Mouse (Mus musculus) liver, embryonic 12.5 days (tissue): ENCODE data around the gene 4930447C04Rik. TPM values are rescaled to one million over a fixed set of nuclear protein-coding genes. Genes with fewer than 3 reads are reported as not detected.
A peak's percentile ranks its signal among the peaks of the same experiment; 100 is the strongest.

Experiments used
- ATAC-seq: fragments of 200-750 bp; cut with Nextera tagmentation; 2 replicates; pipeline ENCODE4 v1.8.0; 2017; ENCODE audit warnings: moderate number of reproducible peaks, mild to moderate bottlenecking, moderate library complexity
- H3K27ac ChIP-seq: fragments of 300-500 bp; sonication (generic); 2 replicates; pipeline ENCODE4 v1.5.1; 2016; ENCODE audit warnings: mild to moderate bottlenecking
- H3K27me3 ChIP-seq: fragments of 300-500 bp; sonication (generic); replicated peaks from 2 replicates; pipeline ENCODE4 v1.6.1; 2016; ENCODE audit warnings: mild to moderate bottlenecking, moderate library complexity
- H3K36me3 ChIP-seq: fragments of 300-500 bp; sonication (generic); 2 replicates; pipeline ENCODE4 v1.6.1; 2016; ENCODE audit warnings: mild to moderate bottlenecking, moderate library complexity
- H3K4me1 ChIP-seq: fragments of 300-500 bp; sonication (generic); 2 replicates; pipeline ENCODE4 v1.6.1; 2016
- H3K4me2 ChIP-seq: fragments of 300-500 bp; sonication (generic); 2 replicates; pipeline ENCODE4 v1.6.1; 2016; ENCODE audit warnings: mild to moderate bottlenecking, moderate library complexity
- H3K4me3 ChIP-seq: fragments of 300-500 bp; sonication (generic); 2 replicates; pipeline ENCODE4 v1.5.1; 2016; ENCODE audit warnings: mild to moderate bottlenecking, moderate library complexity
- H3K9ac ChIP-seq: fragments of 300-500 bp; sonication (generic); 2 replicates; pipeline ENCODE4 v1.6.1; 2016; ENCODE audit warnings: mild to moderate bottlenecking, moderate library complexity
- H3K9me3 ChIP-seq: fragments of 300-500 bp; sonication (generic); replicated peaks from 2 replicates; pipeline ENCODE4 v1.6.1; 2016; ENCODE audit warnings: mild to moderate bottlenecking, moderate library complexity
- WGBS: fragments of 180-500 bp; shearing (Covaris S2); methylation state at CpG from one replicate; pipeline ENCODE4 v1.1.7; 2016; ENCODE audit not compliant: insufficient replicate concordance; 5-methylcytosine and 5-hydroxymethylcytosine counted together
- polyA plus RNA-seq: library from polyadenylated mRNA; unstranded; fragments of >200 nt; fragmentation: Nextera tagmentation; extraction: Ambion mirVana; gene quantifications from 2 replicates; pipeline ENCODE4 v1.2.1, GENCODE M21; 2016

4930447C04Rik gene
- polyA plus RNA-seq, 1 experiment from 2014 or later = 1.4 TPM

DNA sequence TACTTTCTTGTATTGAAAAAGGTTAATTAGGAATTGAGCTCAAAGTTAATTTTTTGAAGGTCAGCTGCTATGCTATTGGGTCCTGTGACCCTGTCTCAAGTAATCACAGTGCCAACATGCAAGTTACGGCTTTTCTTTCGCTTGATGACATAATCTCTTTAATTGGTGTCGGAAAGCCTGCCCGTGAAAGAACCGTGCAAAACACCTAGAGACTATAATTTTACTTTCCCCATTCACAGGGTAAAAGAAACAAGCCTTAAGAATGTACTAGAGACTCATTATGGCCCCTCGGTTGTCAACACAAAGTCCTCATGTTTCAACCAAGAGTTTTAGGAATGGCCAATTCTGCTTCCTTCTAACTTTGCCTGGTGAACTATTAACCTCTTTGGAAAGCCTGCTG, 88.3 kb downstream of the 4930447C04Rik start:
- no peak overlapping the region for H3K9ac ChIP-seq

DNA sequence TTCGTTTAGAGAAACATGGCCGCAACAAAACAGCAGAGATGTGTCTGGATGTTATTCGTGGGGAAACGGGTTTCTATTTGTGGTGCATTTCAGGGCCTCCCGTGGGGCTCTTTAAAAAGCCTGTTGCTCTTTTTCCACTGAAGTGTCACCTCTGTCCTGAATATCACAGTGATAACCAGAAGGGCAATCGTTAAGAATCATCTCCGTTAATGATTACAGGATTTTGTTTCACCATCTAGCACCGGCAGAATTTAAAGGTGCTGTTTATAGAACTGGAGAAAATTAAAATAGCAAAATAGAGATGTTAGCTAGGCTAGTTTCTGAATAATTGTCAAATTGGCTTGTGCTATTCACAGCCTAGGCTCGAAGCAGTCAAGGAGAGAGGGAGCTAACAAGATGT, 90.4 kb downstream of the 4930447C04Rik start:
- H3K36me3 ChIP-seq = no peaks in the 10 kb centered on the region
- WGBS = 59% methylated on average over 9 of the region's 9 CpGs
- no peak overlapping the region for H3K27ac ChIP-seq
- H3K27me3 ChIP-seq = peaks cover 61% of the 10 kb centered on the region
- no peak overlapping the region for H3K4me3 ChIP-seq
- H3K4me1 ChIP-seq = no peaks in the 10 kb centered on the region
- H3K4me2 ChIP-seq = no peak overlapping the region
- H3K9me3 ChIP-seq = no peaks in the 10 kb centered on the region
- H3K9ac ChIP-seq = no peak overlapping the region
- no peak for ATAC-seq

More for the DNA sequence above, 88.3 kb downstream of the 4930447C04Rik start:
- Histone ChIP-seq H3K4me2 (no peak overlapping the region), H3K4me1 (no peaks in the 10 kb centered on the region), H3K36me3 (no peaks in the 10 kb centered on the region), H3K27ac (no peak overlapping the region), H3K27me3 (peaks cover 61% of the 10 kb centered on the region), H3K9me3 (no peaks in the 10 kb centered on the region), H3K4me3 (no peak overlapping the region)
- WGBS = 75% methylated on average over 6 of the region's 6 CpGs
- no peak for ATAC-seq

DNA sequence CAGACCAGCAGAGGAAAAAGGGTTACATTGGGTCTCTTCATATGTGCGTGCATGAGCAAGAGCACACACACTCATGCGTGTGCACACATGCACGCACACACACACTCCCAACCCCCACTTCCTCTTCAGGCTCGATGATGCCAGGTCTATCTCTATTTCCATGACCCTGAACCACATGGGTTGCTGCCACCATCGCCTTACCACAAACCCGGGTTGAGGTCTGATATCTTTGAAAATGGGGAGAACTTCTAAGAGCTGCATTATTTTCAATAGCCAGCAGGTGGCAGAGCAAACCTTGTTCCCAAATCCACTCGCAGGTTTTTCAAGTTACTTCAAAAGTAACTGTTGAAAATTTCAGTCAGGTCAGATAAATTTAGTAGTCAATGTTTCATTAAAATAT, 92.8 kb downstream of the 4930447C04Rik start:
- no peak overlapping the region for H3K4me2 ChIP-seq
- H3K36me3 ChIP-seq = no peaks in the 10 kb centered on the region
- no peaks in the 10 kb centered on the region for H3K9me3 ChIP-seq
- no peak overlapping the region for H3K9ac ChIP-seq
- H3K4me1 ChIP-seq = peaks cover 10% of the 10 kb centered on the region
- no peak overlapping the region for H3K4me3 ChIP-seq
- H3K27me3 ChIP-seq = peaks cover 40% of the 10 kb centered on the region
- no peak overlapping the region for H3K27ac ChIP-seq
- WGBS = 20% methylated on average over 7 of the region's 7 CpGs
- ATAC-seq = no peak

DNA sequence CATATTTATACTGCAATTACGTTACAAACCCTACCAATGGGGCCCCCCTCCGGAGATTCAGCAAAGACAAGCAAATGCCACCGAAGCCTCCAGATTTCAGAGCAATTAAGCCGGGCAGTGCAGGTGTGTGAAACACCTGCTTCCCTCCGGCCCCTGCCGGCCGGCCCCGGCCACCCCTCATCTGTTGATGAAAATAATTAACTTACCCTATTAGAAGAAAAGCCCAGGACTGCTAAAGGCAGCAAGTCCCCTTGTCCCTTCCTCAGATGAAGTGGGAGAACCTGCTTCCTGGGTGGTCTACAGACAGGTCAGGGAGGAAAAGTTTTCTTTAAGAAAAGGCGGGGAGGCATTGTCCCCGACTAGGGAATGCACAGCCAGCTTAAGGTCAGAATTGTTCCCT, 94.6 kb downstream of the 4930447C04Rik start:
- Histone ChIP-seq H3K27me3 (peaks cover 33% of the 10 kb centered on the region), H3K4me3 (no peak overlapping the region), H3K9ac (no peak overlapping the region), H3K27ac (no peak overlapping the region), H3K36me3 (no peaks in the 10 kb centered on the region), H3K9me3 (no peaks in the 10 kb centered on the region), H3K4me2 (no peak overlapping the region), H3K4me1 (peaks cover 10% of the 10 kb centered on the region)
- WGBS = 60% methylated on average over 10 of the region's 10 CpGs
- no peak for ATAC-seq

DNA sequence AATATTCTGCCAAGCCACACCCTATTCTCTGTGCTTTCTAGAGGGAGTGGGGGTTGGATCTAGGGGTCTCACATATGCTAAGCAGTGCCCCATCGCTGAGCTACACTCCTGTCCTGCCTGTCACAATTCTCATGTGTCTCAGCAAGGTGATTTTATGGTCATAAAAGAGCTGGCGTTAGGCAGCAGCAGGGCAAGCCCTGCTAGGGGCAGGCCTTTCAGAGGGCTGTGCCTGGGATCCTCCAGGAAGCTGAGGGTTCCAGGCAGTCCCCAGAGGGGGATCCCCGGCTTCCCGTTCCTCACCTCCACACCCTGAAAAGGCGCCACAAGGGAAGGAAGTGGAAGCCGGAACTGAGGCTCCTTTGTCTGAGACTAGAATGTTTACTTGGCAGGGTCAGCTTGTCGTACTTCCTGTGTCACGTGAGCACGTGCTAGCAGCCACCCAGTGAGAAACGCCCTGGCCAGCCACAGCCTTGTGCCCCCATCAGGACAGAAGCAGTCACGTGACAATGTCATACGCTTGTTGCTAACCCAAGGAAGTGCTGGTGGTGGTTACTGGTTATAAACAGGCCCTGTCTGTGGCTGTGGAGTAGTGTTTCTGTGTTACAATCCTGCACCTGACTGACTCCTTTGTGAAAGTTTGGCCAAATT, 96.5 kb downstream of the 4930447C04Rik start:
- 12% methylated on average over 12 of the region's 12 CpGs for WGBS
- Histone ChIP-seq H3K4me3 (peak overlapping the region; percentile 24), H3K9ac (peak overlapping the region; percentile 19; the same call in 1 of the 2 replicates), H3K36me3 (no peaks in the 10 kb centered on the region), H3K4me1 (peaks cover 10% of the 10 kb centered on the region), H3K4me2 (peak overlapping the region; percentile 48), H3K27me3 (peaks cover 28% of the 10 kb centered on the region), H3K27ac (peak overlapping the region; percentile 27; the same call in 1 of the 2 replicates), H3K9me3 (0 out of 2 replicates have a peak, but pooled peaks cover 3% of the 10 kb centered on the region)
- ATAC-seq = peak; percentile 83

DNA sequence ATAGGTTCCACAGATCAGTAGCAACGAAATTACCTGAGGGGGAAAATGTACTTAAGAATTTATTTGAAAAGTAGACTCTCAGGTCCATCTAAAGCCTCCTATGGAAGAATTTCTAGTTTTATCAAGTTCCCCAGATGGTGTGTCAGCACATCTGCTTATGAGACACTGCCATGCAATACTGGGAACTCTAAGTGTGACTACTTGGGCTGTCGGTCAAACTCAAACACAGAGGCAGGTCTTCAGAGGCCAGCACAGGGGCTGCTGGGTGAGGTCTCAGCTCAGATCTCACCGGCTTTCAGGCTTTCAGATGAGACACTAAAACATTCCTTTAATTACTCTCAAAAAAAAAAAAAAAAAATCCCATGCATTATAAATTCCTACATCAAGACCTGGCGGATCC, 97.0 kb downstream of the 4930447C04Rik start:
- ATAC-seq = no peak; the same call in 1 of the 2 replicates
- no peaks in the 10 kb centered on the region for H3K36me3 ChIP-seq
- peak overlapping the region; percentile 24; the same call in 1 of the 2 replicates for H3K4me3 ChIP-seq
- WGBS = 56% methylated on average over 4 of the region's 4 CpGs
- H3K27ac ChIP-seq = peak overlapping the region; percentile 27; the same call in 1 of the 2 replicates
- peaks cover 10% of the 10 kb centered on the region for H3K4me1 ChIP-seq
- H3K27me3 ChIP-seq = peaks cover 28% of the 10 kb centered on the region
- 0 out of 2 replicates have a peak, but pooled peaks cover 3% of the 10 kb centered on the region for H3K9me3 ChIP-seq
- H3K9ac ChIP-seq = no peak overlapping the region; the same call in 1 of the 2 replicates
- peak overlapping the region; percentile 48 for H3K4me2 ChIP-seq

DNA sequence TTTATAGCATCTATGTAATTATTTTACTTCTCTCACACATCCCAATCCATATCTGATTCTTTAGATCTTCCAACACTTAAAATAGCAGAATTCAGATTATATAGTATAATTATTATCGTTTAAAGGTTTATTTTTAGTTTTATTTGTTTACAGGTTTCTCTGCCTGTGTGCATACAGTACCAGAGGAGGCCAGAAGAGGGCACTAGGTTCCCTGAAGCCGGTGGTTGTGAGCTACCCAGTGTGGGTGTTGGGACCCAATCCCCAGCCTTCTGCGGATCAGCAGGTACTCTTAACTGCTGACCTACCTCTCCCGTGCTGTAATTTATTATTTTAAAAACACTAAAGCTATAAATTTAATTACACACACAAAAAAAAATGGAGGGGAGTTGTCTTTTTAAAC, 97.4 kb downstream of the 4930447C04Rik start:
- Histone ChIP-seq H3K4me1 (peaks cover 10% of the 10 kb centered on the region), H3K4me3 (no peak overlapping the region), H3K27ac (no peak overlapping the region), H3K27me3 (peaks cover 24% of the 10 kb centered on the region), H3K4me2 (no peak overlapping the region), H3K9ac (no peak overlapping the region), H3K36me3 (no peaks in the 10 kb centered on the region), H3K9me3 (0 out of 2 replicates have a peak, but pooled peaks cover 3% of the 10 kb centered on the region)
- ATAC-seq = no peak
- WGBS = 72% methylated on average over 4 of the region's 4 CpGs

DNA sequence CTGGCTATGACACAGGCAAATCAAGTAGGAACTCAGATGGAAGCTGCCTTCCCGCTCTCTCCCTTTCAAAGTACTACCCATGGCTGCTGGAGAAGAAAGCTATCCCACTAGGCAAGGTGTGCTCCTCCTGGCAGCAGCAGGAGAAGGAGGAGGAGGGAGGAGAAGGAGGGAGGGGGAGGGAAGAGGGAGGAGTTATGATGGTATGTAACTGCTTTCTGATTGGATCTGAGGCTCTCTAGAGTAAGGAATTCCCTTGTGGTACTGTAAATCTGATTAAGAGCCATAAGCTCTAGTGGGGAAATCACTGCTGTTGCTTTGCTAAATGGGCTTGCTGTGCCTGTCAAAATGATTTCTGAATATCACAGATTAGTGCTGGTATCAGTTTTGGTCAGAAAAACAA, 99.1 kb downstream of the 4930447C04Rik start:
- Histone ChIP-seq H3K27me3 (peaks cover 12% of the 10 kb centered on the region; the same call in 1 of the 2 replicates), H3K4me1 (peaks cover 10% of the 10 kb centered on the region), H3K4me3 (no peak overlapping the region), H3K36me3 (no peaks in the 10 kb centered on the region), H3K9me3 (0 out of 2 replicates have a peak, but pooled peaks cover 3% of the 10 kb centered on the region), H3K4me2 (no peak overlapping the region), H3K9ac (no peak overlapping the region), H3K27ac (no peak overlapping the region)
- ATAC-seq = no peak
- WGBS = 80% methylated on average over 1 of the region's 1 CpGs

DNA sequence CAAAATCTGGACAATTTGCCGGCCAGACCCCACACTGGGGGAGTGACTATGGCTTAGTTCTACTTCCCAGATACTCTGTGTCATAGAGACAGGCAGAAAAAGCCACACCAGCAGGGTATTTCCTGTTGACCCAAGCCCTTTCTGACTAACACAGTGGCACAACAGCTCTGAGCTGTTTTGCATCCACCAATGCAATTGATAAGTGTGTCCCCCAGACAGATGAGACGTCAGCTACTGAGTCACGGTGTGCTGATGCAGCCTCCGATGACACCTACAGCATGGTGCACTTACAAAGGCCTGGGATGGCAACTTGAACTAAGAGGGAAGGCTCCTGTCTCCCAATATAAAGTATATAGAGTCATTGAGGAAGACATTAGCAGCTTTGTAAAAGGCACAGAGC, 103.3 kb downstream of the 4930447C04Rik start:
- Histone ChIP-seq H3K27ac (no peak overlapping the region), H3K27me3 (peaks cover 9% of the 10 kb centered on the region), H3K9me3 (0 out of 2 replicates have a peak, but pooled peaks cover 3% of the 10 kb centered on the region), H3K36me3 (no peaks in the 10 kb centered on the region), H3K4me1 (no peaks in the 10 kb centered on the region), H3K9ac (no peak overlapping the region), H3K4me3 (no peak overlapping the region), H3K4me2 (no peak overlapping the region)
- WGBS = 62% methylated on average over 4 of the region's 4 CpGs
- ATAC-seq = no peak

DNA sequence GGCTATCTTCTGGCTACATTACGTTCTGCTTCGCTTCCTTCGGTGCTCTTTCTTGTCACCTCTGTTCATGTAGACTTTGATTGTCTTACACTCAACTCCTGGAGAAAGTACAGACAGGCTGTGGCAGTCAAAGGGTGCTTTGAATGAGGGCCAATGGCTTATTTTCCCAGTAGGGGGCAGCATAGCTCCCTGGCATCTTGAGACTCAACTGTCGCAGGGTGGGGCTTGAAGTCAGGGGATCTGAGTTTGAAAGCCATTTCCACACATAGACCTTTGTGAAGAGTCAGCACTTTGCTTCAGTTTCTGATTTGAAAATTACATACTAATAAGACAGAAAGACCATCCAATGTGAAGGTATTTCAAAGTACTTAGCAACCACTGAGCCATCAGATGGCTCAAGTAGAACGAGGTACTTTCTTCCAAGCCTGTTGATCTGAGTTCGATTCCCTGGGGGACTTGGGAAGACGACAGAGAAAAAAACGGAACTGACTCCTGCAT, 105.0 kb downstream of the 4930447C04Rik start:
- H3K27ac ChIP-seq = no peak overlapping the region
- H3K36me3 ChIP-seq = no peaks in the 10 kb centered on the region
- 57% methylated on average over 8 of the region's 8 CpGs for WGBS
- H3K9ac ChIP-seq = no peak overlapping the region
- no peaks in the 10 kb centered on the region for H3K4me1 ChIP-seq
- no peak overlapping the region for H3K4me2 ChIP-seq
- H3K9me3 ChIP-seq = 0 out of 2 replicates have a peak, but pooled peaks cover under 1% of the 10 kb centered on the region
- H3K4me3 ChIP-seq = no peak overlapping the region
- H3K27me3 ChIP-seq = peaks cover 26% of the 10 kb centered on the region
- no peak for ATAC-seq

DNA sequence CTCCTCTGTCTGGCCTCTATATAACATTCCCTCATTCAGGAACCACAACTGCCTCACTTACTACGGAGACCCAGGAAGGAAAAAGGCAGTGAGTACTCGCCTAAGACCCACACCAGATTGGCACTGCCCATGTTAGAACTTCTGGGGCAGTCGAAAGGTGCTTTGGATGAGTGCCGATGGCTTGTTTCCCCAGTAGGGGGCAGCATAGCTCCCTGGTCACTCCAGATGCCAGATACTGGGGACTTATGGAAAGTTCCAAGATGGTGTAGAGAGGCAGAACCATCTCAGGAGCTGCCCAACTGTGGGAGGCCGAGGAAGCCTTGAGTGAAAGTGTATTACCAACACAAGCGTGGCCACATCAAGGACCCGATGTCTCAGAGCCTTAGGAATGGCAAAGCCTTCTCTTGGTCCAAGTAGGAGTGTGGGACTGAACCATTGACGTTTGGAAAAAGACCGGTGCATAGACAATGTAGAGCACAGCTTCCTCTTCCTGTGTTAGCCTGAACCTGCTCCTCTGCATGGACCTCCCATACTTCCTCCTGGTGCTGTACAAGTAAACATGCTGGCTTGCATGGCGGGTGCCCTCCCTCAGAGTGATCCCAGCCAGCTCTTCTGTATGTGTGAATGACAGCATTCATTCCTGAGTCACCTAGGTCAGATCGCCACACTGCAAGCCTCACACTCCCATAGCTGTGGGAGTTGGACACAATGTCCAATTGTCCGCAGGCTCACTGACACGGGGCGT, 105.6 kb downstream of the 4930447C04Rik start:
- Histone ChIP-seq H3K27me3 (peaks cover 32% of the 10 kb centered on the region), H3K36me3 (no peaks in the 10 kb centered on the region), H3K4me1 (no peaks in the 10 kb centered on the region), H3K4me2 (no peak overlapping the region), H3K9ac (no peak overlapping the region), H3K9me3 (no peaks in the 10 kb centered on the region), H3K27ac (no peak overlapping the region), H3K4me3 (no peak overlapping the region)
- ATAC-seq = 0 out of 2 replicates have a peak, but pooled peaks have one; percentile 8
- 57% methylated on average over 14 of the region's 14 CpGs for WGBS
